Mouse (Mus musculus) CH12.LX (cell line): ENCODE measurements at regions not wholly inside any gene's neighbourhood (a gene's known extent, or its start where the extent isn't known, plus 50 kb on each side); places are given as distances from the start of the nearest gene placed in this dataset.

Source experiments
- DNase-seq: peaks from one replicate; pipeline ENCODE4 v3.0.0-alpha.2; 2013; ENCODE audit errors: extremely low read depth
- H3K27ac ChIP-seq: 2 replicates; pipeline ENCODE4 v1.5.1; 2012; ENCODE audit warnings: low read depth, mild to moderate bottlenecking, control low read depth, moderate library complexity; ENCODE audit not compliant: insufficient read depth
- H3K27me3 ChIP-seq: replicated peaks from 2 replicates; pipeline ENCODE3; 2012; ENCODE audit warnings: inconsistent platforms
- H3K36me3 ChIP-seq, 2 experiments: replicated peaks in 1 of 2; 2 replicates each; pipeline versions ENCODE3 to v1.6.1; 2012; ENCODE audit warnings: inconsistent platforms in 1 of 2, low read length in 1 of 2, mild to moderate bottlenecking in 1 of 2, mixed read lengths in 1 of 2, moderate library complexity in 1 of 2; ENCODE audit not compliant: control insufficient read depth in 1 of 2, insufficient read depth in 1 of 2
- H3K4me1 ChIP-seq, 2 experiments: 2 replicates each; pipeline ENCODE4 v1.6.1; 2012; ENCODE audit warnings: inconsistent platforms in 1 of 2, moderate library complexity in 1 of 2; ENCODE audit not compliant: insufficient read depth in 2 of 2, control insufficient read depth in 1 of 2
- H3K4me2 ChIP-seq: 2 replicates; pipeline ENCODE4 v1.6.1; 2012; ENCODE audit warnings: low read depth, mild to moderate bottlenecking, control low read depth; ENCODE audit not compliant: poor library complexity, insufficient read depth, severe bottlenecking
- H3K4me3 ChIP-seq, 3 experiments: fragments of 150-350 bp in 1 of 3; sonication (generic) in 1 of 3; replicated peaks in 1 of 3; 2 replicates each; pipeline versions ENCODE3 to v1.5.1; 2011 to 2012; ENCODE audit warnings: low read depth in 2 of 3, low read length in 2 of 3, mild to moderate bottlenecking in 2 of 3, moderate library complexity in 2 of 3, control low read depth in 1 of 3, improper control_type of control experiment in 1 of 3, inconsistent platforms in 1 of 3, mixed read lengths in 1 of 3; ENCODE audit not compliant: poor library complexity in 1 of 3
- H3K79me2 ChIP-seq: replicated peaks from 2 replicates; pipeline ENCODE4 v1.6.1; 2012; ENCODE audit warnings: mild to moderate bottlenecking, moderate library complexity; ENCODE audit not compliant: control insufficient read depth, poor library complexity, insufficient read depth, severe bottlenecking; ENCODE audit errors: extremely low read depth
- H3K9ac ChIP-seq: 2 replicates; pipeline ENCODE4 v1.6.1; 2012; ENCODE audit warnings: low read depth, mild to moderate bottlenecking, control low read depth, moderate library complexity; ENCODE audit not compliant: insufficient read depth
- H3K9me3 ChIP-seq: replicated peaks from 2 replicates; pipeline ENCODE3; 2012; ENCODE audit warnings: low read length, inconsistent platforms, mixed read lengths
- BHLHE40 ChIP-seq: IDR thresholded peaks from 2 replicates; pipeline ENCODE4 v1.6.1; 2011; ENCODE audit warnings: mild to moderate bottlenecking, low read depth, low read length, improper control_type of control experiment
- CHD2 ChIP-seq: IDR thresholded peaks from 2 replicates; pipeline ENCODE4 v1.6.1; 2011; ENCODE audit warnings: low read length, improper control_type of control experiment
- CTCF ChIP-seq, 2 experiments: IDR thresholded peaks in 1 of 2; conservative IDR thresholded peaks in 1 of 2; 2 replicates each; pipeline ENCODE4 v1.5.1; 2011 to 2012; ENCODE audit warnings: low read depth in 2 of 2, low read length in 2 of 2, improper control_type of control experiment in 1 of 2, inconsistent platforms in 1 of 2, mild to moderate bottlenecking in 1 of 2, moderate library complexity in 1 of 2
- E2F4 ChIP-seq: IDR thresholded peaks from 2 replicates; pipeline ENCODE4 v1.6.1; 2011; ENCODE audit warnings: low read depth, low read length, improper control_type of control experiment; ENCODE audit not compliant: insufficient replicate concordance
- ETS1 ChIP-seq: conservative IDR thresholded peaks from 2 replicates; pipeline ENCODE4 v1.6.1; 2012; ENCODE audit warnings: low read depth, mild to moderate bottlenecking, inconsistent platforms, low read length, improper control_type of control experiment, moderate library complexity
- JUND ChIP-seq: conservative IDR thresholded peaks from 2 replicates; pipeline ENCODE4 v1.6.1; 2011; ENCODE audit warnings: low read depth, low read length, improper control_type of control experiment
- MAZ ChIP-seq: IDR thresholded peaks from 2 replicates; pipeline ENCODE4 v1.6.1; 2012; ENCODE audit warnings: low read depth, mild to moderate bottlenecking, inconsistent platforms, low read length, improper control_type of control experiment, moderate library complexity
- MEF2A ChIP-seq: IDR thresholded peaks from 2 replicates; pipeline ENCODE4 v1.6.1; 2014; ENCODE audit warnings: low read depth, mild to moderate bottlenecking, inconsistent platforms, low read length, improper control_type of control experiment, borderline replicate concordance
- NELFE ChIP-seq: IDR thresholded peaks from 2 replicates; pipeline ENCODE4 v1.6.1; 2011; ENCODE audit warnings: low read depth, low read length, improper control_type of control experiment
- RAD21 ChIP-seq: IDR thresholded peaks from 2 replicates; pipeline ENCODE4 v1.6.1; 2011; ENCODE audit warnings: low read depth, mild to moderate bottlenecking, low read length, improper control_type of control experiment, moderate library complexity
- RCOR1 ChIP-seq: conservative IDR thresholded peaks from 2 replicates; pipeline ENCODE4 v1.6.1; 2012; ENCODE audit warnings: low read depth, mild to moderate bottlenecking, inconsistent platforms, low read length, improper control_type of control experiment
- USF2 ChIP-seq: conservative IDR thresholded peaks from 2 replicates; pipeline ENCODE4 v1.6.1; 2011; ENCODE audit warnings: low read depth, low read length, improper control_type of control experiment
- ZNF384 ChIP-seq: IDR thresholded peaks from 2 replicates; pipeline ENCODE4 v1.6.1; 2012; ENCODE audit warnings: low read depth, low read length, improper control_type of control experiment, inconsistent platforms
- dilution Hi-C: fragments of 300-500 bp; cut with MboI; formaldehyde crosslinking; loops from 2 replicates; pipeline ENCODE4 v1.14.3; 2020; ENCODE audit warnings: low sequenced_read_pairs; ENCODE audit not compliant: extremely low pct_unique_long_range_greater_than_20kb, extremely low pct_ligation_motif_present
- in situ Hi-C: fragments of 300-500 bp; cut with MboI; formaldehyde crosslinking; loops from 3 replicates; pipeline ENCODE4 v1.14.3; 2019; ENCODE audit warnings: low sequenced_read_pairs, low pct_ligation_motif_present, low pct_unique_long_range_greater_than_20kb, mixed read lengths

DNA sequence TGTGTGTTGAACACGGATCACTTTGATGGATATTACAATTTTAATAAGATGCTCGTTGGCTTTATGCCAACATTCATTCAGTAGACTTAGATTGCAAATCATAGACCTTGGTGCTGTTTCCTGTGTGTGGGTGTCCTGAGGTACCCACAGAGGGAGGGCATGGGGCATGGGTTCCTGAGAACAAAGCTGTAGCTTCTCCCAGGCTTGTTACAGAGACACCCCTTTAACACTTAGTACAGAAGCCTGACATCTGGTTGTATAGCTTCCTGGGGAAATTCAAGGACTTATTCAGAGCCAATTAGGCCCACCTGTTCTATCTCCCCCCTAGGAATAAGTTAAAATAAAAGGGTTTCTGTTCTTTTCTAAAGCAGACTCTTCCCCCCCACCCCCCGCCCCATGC is 97.9 kb upstream of the Foxb1 start:
- H3K9me3 ChIP-seq = no peaks in the 10 kb centered on the region
- peaks cover 0 to 4% of the 10 kb centered on the region in 2 experiments; a peak in 1 of 4 replicates for H3K4me1 ChIP-seq
- TF ChIP-seq CTCF (conservative IDR thresholded peaks at IDR 0.05 in 1 of 2, IDR thresholded peaks at IDR 0.05 in 1 of 2; ENCODE audit: low read depth in 2 of 2, low read length in 2 of 2) (no peak), MAZ (no peak), NELFE (no peak), USF2 (no peak), MEF2A (no peak), E2F4 (no peak), CHD2 (no peak), JUND (no peak)
- TF ChIP-seq, all 38 proteins: peak for 0
- H3K79me2 ChIP-seq = no peaks in the 10 kb centered on the region
- no peak overlapping the region for H3K27ac ChIP-seq
- H3K27me3 ChIP-seq = no peaks in the 10 kb centered on the region
- H3K36me3 ChIP-seq = no peaks in the 10 kb centered on the region
- dilution Hi-C loops = no loop called here
- H3K4me3 ChIP-seq = no peak overlapping the region
- H3K4me2 ChIP-seq = no peak overlapping the region
- no peak overlapping the region for H3K9ac ChIP-seq
- in situ Hi-C loops = no loop called here
- DNase-seq = no peak

GRCm38 (mm10) chr9:69870182-69870581 is 109.4 kb upstream of the Foxb1 start:
- no peak overlapping the region for H3K4me2 ChIP-seq
- no peaks in the 10 kb centered on the region for H3K27me3 ChIP-seq
- H3K4me1 ChIP-seq = no peaks in the 10 kb centered on the region
- H3K9ac ChIP-seq = no peak overlapping the region
- no peaks in the 10 kb centered on the region for H3K79me2 ChIP-seq
- in situ Hi-C loops = no loop called here
- TF ChIP-seq BHLHE40 = no peak
- no peak for TF ChIP-seq NELFE
- peak; percentile 59 to 69 for TF ChIP-seq CTCF (conservative IDR thresholded peaks at IDR 0.05 in 1 of 2, IDR thresholded peaks at IDR 0.05 in 1 of 2; ENCODE audit: low read depth in 2 of 2, low read length in 2 of 2)
- peak; percentile 8 for TF ChIP-seq RAD21
- TF ChIP-seq ETS1 = no peak
- TF ChIP-seq, all 38 proteins: peak for 2
- Histone ChIP-seq H3K9me3 (peaks cover 7% of the 10 kb centered on the region), H3K4me3 (no peak overlapping the region), H3K36me3 (no peaks in the 10 kb centered on the region), H3K27ac (no peak overlapping the region)
- DNase-seq = peak; percentile 7
- dilution Hi-C loops = no loop called here

GRCm38 (mm10) chr9:69886351-69886750 is 102.9 kb upstream of the Bnip2 start:
- peak overlapping the region; percentile 45; the same call in 1 of the 2 replicates for H3K4me2 ChIP-seq

More at GRCm38 (mm10) chr9:69886351-69886750, 102.9 kb upstream of the Bnip2 start:
- peak; percentile 24 for DNase-seq
- Histone ChIP-seq H3K9ac (no peak overlapping the region), H3K4me1 (peaks cover 3 to 19% of the 10 kb centered on the region in 2 experiments), H3K27ac (no peak overlapping the region), H3K27me3 (no peaks in the 10 kb centered on the region), H3K36me3 (no peaks in the 10 kb centered on the region), H3K9me3 (no peaks in the 10 kb centered on the region), H3K79me2 (no peaks in the 10 kb centered on the region), H3K4me3 (no peak overlapping the region)
- in situ Hi-C loops = no loop called here
- dilution Hi-C loops = no loop called here
- TF ChIP-seq RCOR1 (no peak), ZNF384 (no peak), ETS1 (peak; percentile 19; the same call in 1 of the 2 replicates)
